7 mouse cellular contexts compared by ENCODE assay signal in genomic region chrX:48208519-48209185, GRCm38 (mm10). TPM values are rescaled to one million over a fixed set of nuclear protein-coding genes. Genes with fewer than 3 reads are reported as not detected.
A peak's percentile ranks its signal among the peaks of the same experiment; 100 is the strongest.
DNase-seq lines count a peak whose midpoint lies in the region; ATAC-seq lines count a peak whose summit lies in the region.

Gene Zdhhc9, minus strand, starts transcription at chrX:48208878.

- H3K4me2 ChIP-seq in embryonic facial prominence, embryonic 11.5 days (ENCODE audit: low read depth, low read length) = peak within 1 kb of the TSS; percentile 43
- H3K4me2 ChIP-seq in limb, embryonic 11.5 days (ENCODE audit: low read depth, severe bottlenecking) = peak within 1 kb of the TSS; percentile 47
- H3K4me2 ChIP-seq in midbrain, embryonic 14.5 days (ENCODE audit: low read length) = peak within 1 kb of the TSS; percentile 59

- WGBS in embryonic facial prominence, embryonic 11.5 days = 14% methylated on average over 34 of the region's 34 CpGs
- 17% methylated on average over 34 of the region's 34 CpGs for WGBS in limb, embryonic 11.5 days
- 21% methylated on average over 34 of the region's 34 CpGs for WGBS in midbrain, embryonic 14.5 days

- H3K27me3 ChIP-seq in embryonic facial prominence, embryonic 11.5 days (ENCODE audit: control insufficient read depth, insufficient read depth, low read length) = no peaks in the 10 kb centered on the region
- no peaks in the 10 kb centered on the region for H3K27me3 ChIP-seq in limb, embryonic 11.5 days (ENCODE audit: control insufficient read depth, insufficient read depth, low read length)
- no peaks in the 10 kb centered on the region for H3K27me3 ChIP-seq in midbrain, embryonic 14.5 days (ENCODE audit: control insufficient read depth, insufficient read depth, low read length)

- H3K9ac ChIP-seq in embryonic facial prominence, embryonic 11.5 days (replicated peaks; ENCODE audit: low read length) = peak within 1 kb of the TSS; percentile 59
- peak within 1 kb of the TSS; percentile 52 for H3K9ac ChIP-seq in limb, embryonic 11.5 days (ENCODE audit: low read length)
- peak within 1 kb of the TSS; percentile 66 for H3K9ac ChIP-seq in midbrain, embryonic 14.5 days (replicated peaks; ENCODE audit: low read length)

- H3K4me1 ChIP-seq in embryonic facial prominence, embryonic 11.5 days (ENCODE audit: control insufficient read depth, insufficient read depth, low read length) = no peaks in the 10 kb centered on the region
- H3K4me1 ChIP-seq in limb, embryonic 11.5 days (ENCODE audit: control insufficient read depth, insufficient read depth, low read length) = no peaks in the 10 kb centered on the region
- H3K4me1 ChIP-seq in midbrain, embryonic 14.5 days (ENCODE audit: control insufficient read depth, insufficient read depth, low read length) = peaks cover 11% of the 10 kb centered on the region; the same call in 1 of the 2 replicates

- ATAC-seq in embryonic facial prominence, embryonic 11.5 days (replicated peaks; ENCODE audit: insufficient number of reproducible peaks, low FRiP score, low TSS enrichment, low read depth) = peak; percentile 98
- ATAC-seq in limb, embryonic 11.5 days (ENCODE audit: insufficient number of reproducible peaks, low FRiP score, low TSS enrichment, low read depth) = peak; percentile 98
- ATAC-seq in midbrain, embryonic 14.5 days (ENCODE audit: low FRiP score, low TSS enrichment) = peak; percentile 98

- DNase-seq in adrenal gland, postnatal 14 days = peak; percentile 91
- DNase-seq in embryonic facial prominence, embryonic 11.5 days (ENCODE audit: low spot score) = peak; percentile 91
- DNase-seq in heart, adult 11 months = peak; percentile 99
- peak; percentile 89 for DNase-seq in kidney, adult 18-20 months
- DNase-seq in limb, embryonic 11.5 days (ENCODE audit: low spot score) = peak; percentile 88
- DNase-seq in midbrain, embryonic 14.5 days = peak; percentile 93
- DNase-seq in spleen, adult 18-20 months = peak; percentile 78 to 80

- H3K27ac ChIP-seq in embryonic facial prominence, embryonic 11.5 days (replicated peaks; ENCODE audit: low read depth, low read length) = no peak within 1 kb of the TSS
- H3K27ac ChIP-seq in limb, embryonic 11.5 days (replicated peaks; ENCODE audit: low read depth, low read length) = no peak within 1 kb of the TSS
- H3K27ac ChIP-seq in midbrain, embryonic 14.5 days (replicated peaks; ENCODE audit: low read depth, low read length) = peak within 1 kb of the TSS; percentile 81

- no peaks in the 10 kb centered on the region for H3K36me3 ChIP-seq in embryonic facial prominence, embryonic 11.5 days (replicated peaks; ENCODE audit: control insufficient read depth, insufficient read depth, low read depth, low read length)
- H3K36me3 ChIP-seq in limb, embryonic 11.5 days (ENCODE audit: control insufficient read depth, insufficient read depth, low read length) = no peaks in the 10 kb centered on the region
- H3K36me3 ChIP-seq in midbrain, embryonic 14.5 days (ENCODE audit: control insufficient read depth, insufficient read depth, low read length) = no peaks in the 10 kb centered on the region

- no peaks in the 10 kb centered on the region for H3K9me3 ChIP-seq in embryonic facial prominence, embryonic 11.5 days (replicated peaks; ENCODE audit: control insufficient read depth, low read length)
- no peaks in the 10 kb centered on the region for H3K9me3 ChIP-seq in limb, embryonic 11.5 days (ENCODE audit: control insufficient read depth, low read length)
- no peaks in the 10 kb centered on the region for H3K9me3 ChIP-seq in midbrain, embryonic 14.5 days (ENCODE audit: control insufficient read depth, low read length)

- peak within 1 kb of the TSS; percentile 65 for H3K4me3 ChIP-seq in embryonic facial prominence, embryonic 11.5 days (ENCODE audit: low read depth, low read length)
- peak within 1 kb of the TSS; percentile 68 for H3K4me3 ChIP-seq in limb, embryonic 11.5 days (ENCODE audit: low read depth, low read length)
- H3K4me3 ChIP-seq in midbrain, embryonic 14.5 days (replicated peaks; ENCODE audit: low read depth, low read length) = peak within 1 kb of the TSS; percentile 55

RNA-seq across cellular contexts. Expression of gene Zdhhc9, which starts in this region (rescaled TPM):
- total RNA-seq in adrenal gland, postnatal 14 days (2021) = 16.4 and 17.5 TPM in 2 replicates
- polyA plus RNA-seq in embryonic facial prominence, embryonic 11.5 days (2014; fragmentation: Nextera tagmentation; extraction: Ambion mirVana) = 2.7 and 2.8 TPM in 2 replicates
- polyA plus RNA-seq in limb, embryonic 11.5 days (2014; fragmentation: Nextera tagmentation; extraction: Ambion mirVana) = 3.6 and 4.3 TPM in 2 replicates
- polyA plus RNA-seq in midbrain, embryonic 14.5 days (2014; fragmentation: Nextera tagmentation; extraction: Ambion mirVana) = 7.8 and 12.5 TPM in 2 replicates
